Mouse (Mus musculus) left cerebral cortex, postnatal 10 days (tissue): ENCODE data around the gene Tmed4. TPM values are rescaled to one million over a fixed set of nuclear protein-coding genes. Genes with fewer than 3 reads are reported as not detected.
A peak's percentile ranks its signal among the peaks of the same experiment; 100 is the strongest.

Experiments used
- DNase-seq, 2 experiments: peaks; one replicate each; pipeline ENCODE4 v3.0.0; 2021 to 2022; ENCODE audit warnings: low spot score in 2 of 2, mixed read lengths in 1 of 2; ENCODE audit errors: extremely low spot score in 1 of 2
- intact Hi-C: fragments of 180-260 bp; cut with DNase I; formaldehyde crosslinking; loops from one replicate; pipeline ENCODE4 v1.15.1; 2025
- total RNA-seq, 2 experiments: library from RNA; stranded (reverse); gene quantifications; 2 replicates each; pipeline ENCODE4 v1.2.3; 2021

The Tmed4 gene
- total RNA-seq, result 10 to 100 TPM; 65.8 to 66.0 TPM

DNA sequence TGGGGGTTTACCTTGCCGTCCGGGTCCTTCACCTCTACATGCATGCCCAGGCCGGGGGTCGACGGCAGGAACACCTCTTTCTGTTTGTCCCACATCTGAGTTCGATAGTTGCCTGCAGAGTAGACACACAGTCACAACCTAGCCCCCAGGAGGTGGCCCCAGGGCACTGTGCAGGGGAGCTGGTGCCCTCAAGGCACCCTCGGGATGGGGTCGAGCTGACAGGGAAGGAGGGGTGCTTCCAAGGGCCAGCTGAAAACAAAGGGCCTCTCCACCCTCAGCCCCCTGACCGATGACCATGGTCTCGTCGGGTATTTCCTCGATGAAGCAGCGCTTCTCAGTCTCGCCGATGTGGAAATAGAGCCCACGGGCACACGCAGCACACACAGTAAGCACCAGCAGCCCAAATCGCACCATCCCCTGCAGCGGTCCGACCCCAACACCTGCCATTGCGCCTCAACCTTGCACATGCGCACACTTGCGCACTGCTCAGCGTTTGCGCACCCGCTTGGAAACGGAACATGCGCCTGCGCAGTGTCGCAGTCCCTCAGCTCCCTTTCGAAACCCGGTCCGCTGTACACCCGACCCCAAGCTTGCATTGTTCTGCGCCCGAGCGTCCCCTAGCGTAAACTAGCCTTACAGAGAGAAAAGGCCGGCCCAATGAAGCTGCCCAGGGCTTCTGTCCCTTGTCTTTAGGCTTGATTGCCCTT lies at the start of gene Tmed4:
Gene Tmed4, minus strand, starts transcription at position 484 of the 707 bp plus-strand sequence.
- intact Hi-C loops, result no loop called here
- peak; percentile 96 to 99 for DNase-seq

DNA sequence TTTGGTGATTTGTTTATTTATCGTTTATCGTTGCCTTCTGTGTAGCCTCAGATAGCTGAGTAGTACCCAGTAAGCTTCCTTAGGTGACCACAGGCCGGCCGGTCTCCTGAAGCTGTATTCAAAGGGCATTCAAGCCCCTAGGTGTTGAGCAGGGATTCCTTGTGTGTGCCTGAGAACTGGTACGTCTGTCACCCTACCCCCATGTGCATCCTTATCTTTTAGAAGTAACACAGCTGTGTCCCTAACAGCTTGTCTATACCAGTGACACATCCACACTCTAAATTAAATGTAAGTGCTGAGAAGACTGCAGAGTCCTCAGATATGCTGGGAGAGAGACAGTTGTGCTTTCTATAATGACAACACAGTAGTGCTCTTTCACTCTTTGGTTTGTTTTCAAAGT lies 48.7 kb upstream of the Tmed4 start:
- intact Hi-C loops, result no loop called here
- DNase-seq, result no peak

DNA sequence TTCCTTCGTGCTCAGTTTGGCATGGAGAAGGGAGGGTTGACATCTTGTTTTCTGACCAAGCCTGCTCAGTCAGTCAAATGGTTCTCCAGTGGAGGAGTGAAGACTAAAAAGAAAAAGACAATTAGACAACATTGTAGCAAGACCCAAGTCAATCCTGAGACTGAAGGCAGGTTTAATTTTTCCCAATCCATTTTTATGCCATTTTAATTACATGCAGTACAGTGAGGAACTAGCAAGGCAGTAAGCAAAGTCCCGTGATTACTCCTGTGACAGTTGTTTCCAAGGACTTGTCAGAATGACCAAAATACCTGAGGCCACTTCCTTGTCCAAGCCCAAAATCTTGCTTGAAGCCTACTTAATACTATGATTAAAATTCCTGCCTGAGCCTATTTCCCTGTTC lies 47.4 kb upstream of the Tmed4 start:
- no peak for DNase-seq
- intact Hi-C loops, result no loop called here

DNA sequence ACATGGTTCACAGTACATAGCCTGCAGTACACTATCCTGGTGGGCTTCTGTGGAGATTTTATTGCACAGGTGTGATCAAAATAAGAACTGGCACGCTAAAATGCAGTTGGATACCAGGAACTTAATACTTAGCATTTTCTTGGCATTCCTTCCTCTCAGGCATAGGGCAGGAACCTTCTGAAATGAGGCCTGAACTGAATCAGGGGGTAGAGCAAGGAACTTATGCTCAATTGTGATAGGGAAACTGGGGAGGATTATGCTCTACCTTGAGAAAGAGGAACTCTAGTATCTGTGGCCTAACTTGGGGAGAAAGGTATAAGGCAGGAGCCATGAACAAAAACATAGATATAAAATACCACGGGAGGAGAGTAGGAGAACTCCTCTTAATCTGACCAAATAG lies 44.7 kb upstream of the Tmed4 start:
- intact Hi-C loops, result no loop called here
- no peak for DNase-seq

DNA sequence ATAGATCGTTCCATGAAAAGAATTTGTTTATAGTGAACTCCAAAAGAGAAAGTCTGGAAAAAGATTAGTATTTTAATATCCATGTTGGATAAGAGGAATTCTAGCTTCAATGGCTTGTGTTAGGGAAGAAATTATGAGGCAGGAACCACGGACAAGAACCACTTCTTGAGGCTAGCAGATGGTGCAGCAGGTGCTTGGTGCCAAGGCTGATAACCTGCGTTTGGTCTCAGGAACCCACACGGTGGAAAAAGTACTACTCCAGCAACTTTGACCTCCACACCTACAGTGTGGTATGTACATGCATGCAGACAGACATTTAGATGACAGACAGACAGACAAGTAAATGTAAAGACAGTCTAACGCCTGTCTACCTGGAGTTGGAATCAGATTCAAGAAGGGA lies 43.9 kb upstream of the Tmed4 start:
- DNase-seq, result no peak
- intact Hi-C loops, result no loop called here

DNA sequence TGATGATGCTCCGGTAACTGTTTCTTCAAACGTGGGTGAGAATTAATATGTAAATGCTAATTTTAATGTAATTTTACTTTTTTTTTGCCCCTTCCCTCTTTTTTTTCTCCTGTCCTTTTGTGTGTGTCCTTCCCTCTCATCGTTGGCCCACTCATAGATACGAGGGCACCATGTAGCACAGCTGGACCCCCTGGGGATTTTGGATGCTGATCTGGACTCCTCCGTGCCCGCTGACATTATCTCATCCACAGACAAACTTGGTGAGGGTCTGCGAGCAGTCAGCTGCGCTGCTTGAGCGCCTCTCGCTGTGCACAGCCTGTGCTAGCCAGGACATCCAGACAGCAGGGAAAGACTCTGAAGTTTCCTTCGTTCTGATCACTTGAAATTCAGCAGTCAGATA lies 42.2 kb upstream of the Tmed4 start:
- no peak for DNase-seq
- intact Hi-C loops, result no loop called here

DNA sequence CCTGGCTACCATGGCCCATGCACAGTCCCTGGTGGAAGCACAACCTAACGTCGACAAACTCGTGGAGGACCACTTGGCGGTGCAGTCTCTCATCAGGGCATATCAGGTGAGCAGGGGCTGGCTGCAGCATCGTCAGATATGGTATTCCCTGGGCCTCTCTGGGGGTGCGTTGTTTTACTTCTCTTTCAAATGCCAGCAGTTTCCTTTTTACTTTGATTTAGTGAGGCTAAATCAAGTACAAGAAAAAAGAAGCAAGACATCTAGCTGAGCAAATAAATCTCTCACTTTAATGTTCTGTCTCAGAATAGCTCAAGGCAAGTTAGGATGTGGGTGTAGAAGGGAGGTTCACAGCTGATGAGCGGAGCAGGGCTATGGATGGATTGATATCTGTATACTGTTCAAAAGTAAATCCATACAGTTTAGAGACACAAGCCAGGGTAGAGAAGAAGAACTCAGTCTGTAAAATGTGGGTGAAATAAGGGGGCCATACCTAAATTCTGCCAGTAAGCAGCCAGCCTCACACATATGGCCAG lies 39.3 kb upstream of the Tmed4 start:
- no peak for DNase-seq
- intact Hi-C loops, result no loop called here

DNA sequence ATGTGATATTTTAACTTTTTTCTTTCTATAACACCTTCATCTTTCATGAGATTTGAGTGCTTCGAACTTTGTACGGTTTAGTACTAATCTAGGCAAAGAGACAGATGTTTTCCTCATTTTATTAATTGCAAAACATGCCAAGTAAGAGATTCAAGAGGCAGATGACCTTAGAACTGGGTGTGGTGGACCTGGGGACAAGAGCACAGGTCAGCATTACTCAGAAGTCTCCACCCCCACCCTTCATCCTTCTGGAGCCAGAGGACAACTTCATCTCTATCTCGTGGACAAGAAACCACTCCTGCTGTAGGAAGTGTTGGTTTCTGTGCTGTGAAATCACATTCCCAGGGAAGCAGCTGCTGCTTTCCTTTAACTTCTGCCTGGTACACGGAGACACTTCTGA lies 33.5 kb upstream of the Tmed4 start:
- no peak for DNase-seq
- intact Hi-C loops, result no loop called here

DNA sequence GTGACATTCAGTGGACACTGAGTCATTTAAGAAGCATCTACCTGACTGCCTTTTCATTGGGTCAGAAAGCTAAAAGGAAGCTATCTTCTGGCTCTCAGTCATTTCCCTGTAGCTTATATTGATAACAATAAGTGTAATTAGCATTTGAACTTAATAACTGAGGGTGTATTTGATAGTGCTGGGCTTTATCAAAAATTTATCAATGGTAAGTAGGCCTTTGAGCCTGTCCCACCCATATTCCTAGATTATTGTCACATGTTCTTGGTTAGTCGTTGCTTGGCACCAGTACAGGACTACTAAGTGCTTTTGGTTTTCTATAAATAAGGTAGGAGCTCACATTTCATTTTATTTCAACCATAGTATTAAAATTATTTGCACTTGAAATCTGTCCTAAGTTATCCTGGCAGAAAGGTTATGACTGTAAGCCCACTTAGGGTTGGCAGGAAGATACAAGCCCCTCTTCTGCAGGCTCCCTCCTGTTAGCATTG lies 31.3 kb upstream of the Tmed4 start:
- intact Hi-C loops, result no loop called here
- no peak for DNase-seq

DNA sequence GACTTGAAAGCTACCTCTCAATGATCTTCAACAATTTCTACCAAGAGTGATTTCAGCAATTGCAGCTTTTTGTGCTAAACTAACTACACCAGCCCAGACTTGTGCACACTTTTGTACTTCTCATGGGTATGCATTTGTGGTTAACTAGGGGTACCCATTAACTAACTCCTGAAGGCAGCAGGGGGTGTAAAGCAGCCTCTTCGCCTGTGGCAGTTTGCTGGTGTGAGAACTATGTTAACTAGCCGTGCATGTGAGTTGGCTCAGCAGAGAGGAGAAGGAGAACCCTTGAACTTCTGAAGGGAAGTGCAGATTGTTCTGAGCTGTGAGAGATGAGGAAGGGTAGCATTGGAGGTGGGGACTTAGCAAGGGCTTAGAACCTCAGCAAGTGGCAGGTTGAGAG lies 28.1 kb upstream of the Tmed4 start:
- intact Hi-C loops, result no loop called here
- no peak for DNase-seq

DNA sequence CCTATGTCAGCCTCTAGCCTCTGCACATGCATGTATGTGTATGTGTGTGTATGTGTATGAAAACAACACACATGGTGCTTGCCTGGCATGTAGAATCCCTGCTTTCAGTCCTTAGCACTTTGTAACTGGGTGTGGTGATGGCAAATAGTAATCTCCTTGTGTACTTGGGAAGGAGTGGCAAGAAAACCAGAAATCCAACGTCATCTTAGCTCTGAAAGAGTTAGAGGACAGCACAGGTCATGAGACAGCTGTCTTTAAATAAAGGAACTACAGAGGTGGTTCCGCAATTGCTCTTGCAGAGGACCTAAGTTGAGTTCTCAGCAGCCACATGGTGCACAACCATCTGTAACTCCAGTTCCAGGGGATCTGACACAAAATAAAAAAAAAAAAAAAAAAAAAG lies 24.8 kb upstream of the Tmed4 start:
- intact Hi-C loops, result no loop called here
- no peak for DNase-seq

DNA sequence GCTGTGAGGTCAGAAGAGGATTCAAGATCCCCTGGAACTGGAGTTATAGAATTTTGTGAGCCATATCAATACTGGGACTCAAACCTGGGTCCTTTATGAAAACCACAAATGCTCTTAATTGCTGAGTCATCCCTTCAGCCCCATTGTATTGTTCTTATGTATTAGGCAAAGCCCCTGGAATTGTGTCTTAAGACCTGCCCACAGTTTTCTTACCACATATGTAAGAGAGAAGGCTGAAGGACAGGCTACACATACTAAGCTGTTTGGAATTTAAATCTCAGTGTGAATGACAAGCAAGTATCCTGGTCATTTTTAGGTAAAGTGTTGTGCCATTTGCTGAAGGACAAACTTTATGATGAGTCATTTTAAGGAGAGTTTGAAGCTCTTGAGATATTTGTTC lies 21.4 kb upstream of the Tmed4 start:
- intact Hi-C loops, result no loop called here
- no peak for DNase-seq

DNA sequence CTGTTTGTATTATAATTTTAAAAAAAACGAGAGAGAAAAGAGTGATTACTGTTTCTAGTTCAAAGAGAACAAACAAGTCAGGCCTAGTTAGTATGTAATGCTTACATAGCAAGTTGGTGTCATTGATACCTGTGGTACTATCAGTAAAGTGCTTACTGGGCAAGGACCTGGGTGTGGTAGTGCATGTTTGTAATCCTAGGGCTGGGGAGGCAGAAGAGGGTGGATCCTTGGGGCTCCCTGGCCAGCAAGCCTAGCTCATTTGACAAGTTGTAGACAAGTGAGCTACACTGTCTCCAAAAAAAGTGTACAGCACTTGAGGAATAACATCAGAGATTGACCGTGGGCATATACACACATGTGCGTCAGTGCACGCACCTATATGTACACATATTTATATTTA lies 20.0 kb upstream of the Tmed4 start:
- intact Hi-C loops, result no loop called here
- DNase-seq, result no peak

DNA sequence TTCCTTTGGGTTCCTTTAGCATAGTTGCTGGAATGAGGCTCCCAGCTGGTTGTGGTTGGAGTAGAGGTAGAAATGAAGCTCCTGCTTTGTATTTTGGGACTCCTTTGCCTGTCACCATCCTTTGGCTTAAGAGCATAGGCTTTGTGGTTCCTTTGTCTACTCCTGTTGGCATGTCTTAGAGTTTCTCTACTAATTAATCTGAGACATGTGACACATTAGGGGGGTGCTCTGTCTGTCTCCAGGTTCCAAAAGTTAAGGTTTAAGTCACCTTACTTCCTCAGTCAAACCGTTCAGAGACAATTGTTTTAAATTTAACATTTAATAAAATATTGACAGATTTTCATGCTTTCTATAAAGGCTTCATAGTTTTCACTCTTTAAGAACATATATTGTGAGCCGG lies 18.9 kb upstream of the Tmed4 start:
- DNase-seq, result no peak
- intact Hi-C loops, result no loop called here

DNA sequence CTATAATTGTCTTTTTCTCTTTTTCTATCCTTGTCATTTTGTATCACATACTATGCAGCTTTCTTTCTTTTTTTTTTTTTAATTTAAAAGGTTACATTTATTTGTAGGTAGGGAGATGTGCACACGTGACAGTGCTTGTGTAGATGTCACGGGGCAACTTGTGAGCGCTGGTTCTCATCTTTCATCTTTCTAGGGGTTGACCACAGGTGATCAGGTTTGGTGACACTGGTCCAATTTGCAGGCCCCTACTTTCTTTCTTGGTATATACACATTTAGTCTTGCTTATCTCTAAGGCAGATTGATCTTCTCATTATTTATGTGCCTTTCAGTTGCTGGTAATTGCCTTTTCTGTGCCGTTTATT lies 18.3 kb upstream of the Tmed4 start:
- no peak for DNase-seq
- intact Hi-C loops, result no loop called here

DNA sequence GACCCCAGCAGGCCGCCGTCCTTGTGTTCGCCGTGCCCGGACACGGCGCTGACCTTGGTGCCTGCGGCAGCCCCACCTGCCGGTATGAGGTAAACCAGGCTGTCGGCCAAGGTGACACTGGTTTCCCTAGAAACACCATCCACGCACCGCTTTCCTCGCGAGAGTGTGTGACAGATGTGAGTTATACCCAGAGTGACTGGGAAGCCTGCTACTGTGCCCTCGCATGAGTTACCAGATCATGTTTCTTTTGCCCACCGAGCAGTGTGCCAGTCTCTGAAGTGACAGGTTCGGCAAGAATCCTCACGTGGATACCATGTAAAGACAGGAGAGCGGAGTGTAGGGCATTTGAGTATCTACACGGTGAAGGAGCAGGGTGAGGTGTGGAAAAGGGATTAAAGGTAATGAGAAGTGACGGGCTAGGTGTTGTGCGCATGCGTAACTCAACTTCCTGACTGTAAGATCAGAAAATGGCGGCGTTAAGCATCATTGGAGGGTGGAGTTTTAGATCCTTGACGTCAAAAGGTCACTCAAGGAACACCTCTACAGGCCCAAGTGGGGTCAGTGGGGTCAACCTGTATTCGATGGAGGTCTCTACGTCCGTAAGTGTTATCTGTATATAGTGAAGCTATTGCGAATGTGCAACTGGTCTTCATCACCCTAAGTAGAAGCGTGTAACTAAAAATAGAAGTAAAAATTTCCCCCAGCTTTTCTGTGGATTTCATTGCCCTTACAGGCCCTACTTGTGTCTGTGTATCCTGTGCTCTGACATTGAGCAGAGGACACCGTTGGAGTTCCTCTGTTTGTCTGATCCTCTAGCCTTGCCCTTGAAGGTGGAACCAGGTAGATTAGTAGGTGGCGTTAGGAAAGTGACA lies 17.7 kb upstream of the Tmed4 start:
- intact Hi-C loops, result no loop called here
- peak; percentile 64 to 73 for DNase-seq

DNA sequence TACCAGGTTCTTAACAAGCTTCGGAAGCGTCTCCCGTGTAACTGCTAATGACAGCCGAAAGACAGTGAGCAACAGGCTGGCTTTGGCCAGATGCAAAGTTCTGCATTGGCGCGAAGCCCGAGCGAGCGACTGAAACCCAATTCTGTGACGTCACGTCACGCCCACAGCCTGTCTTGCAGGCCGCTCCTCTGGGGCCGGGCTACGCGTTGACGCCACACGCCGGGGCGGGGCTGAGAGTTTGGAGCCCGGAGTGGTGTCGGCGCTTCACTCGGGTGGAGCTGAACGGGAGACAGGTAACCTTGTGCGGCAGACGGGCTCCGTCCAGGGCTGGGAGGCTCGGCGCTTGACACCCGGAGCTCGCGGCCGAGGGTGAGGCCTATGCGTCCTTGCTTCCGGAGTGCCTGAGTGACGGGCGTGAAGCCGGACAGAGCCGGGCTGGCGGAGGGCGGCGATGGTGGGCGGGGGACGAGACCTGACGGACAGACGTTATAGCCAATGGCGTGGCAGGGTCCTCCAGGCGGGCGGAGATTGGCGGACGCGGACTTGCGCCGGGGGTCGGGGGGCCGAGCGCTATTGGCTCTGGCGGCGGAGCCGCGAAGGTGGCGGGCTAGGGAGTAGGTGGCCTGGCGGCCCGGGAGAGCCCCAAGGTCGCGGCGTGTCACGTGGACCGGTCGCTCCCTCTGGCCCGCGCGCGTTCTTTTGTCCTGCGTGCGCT lies 16.9 kb upstream of the Tmed4 start, which contains the start of gene Ogdh:
Gene Ogdh, plus strand, starts transcription at position 233 of the 715 bp plus-strand sequence.
- intact Hi-C loops, result no loop called here
- DNase-seq, result peak; percentile 98 to 100

DNA sequence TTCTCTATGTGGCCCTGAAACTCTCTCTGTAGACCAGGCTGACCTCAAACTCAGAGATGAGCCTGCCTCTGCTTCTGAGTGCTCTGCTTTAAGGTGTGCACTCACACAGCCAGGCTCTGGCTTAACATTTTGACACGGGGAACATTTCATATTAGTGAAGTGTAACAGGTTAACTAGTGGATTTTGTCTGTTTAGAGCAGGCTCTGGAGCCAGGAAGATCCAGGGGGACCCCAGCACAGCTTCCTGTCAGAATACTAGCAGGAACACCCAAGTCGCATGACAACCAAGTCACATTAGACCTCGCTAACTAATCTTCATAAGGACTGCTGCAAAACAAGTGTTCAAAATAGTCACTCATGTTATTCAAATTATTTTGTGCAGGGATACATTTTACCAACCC lies 16.2 kb upstream of the Tmed4 start:
- DNase-seq, result no peak
- intact Hi-C loops, result no loop called here

DNA sequence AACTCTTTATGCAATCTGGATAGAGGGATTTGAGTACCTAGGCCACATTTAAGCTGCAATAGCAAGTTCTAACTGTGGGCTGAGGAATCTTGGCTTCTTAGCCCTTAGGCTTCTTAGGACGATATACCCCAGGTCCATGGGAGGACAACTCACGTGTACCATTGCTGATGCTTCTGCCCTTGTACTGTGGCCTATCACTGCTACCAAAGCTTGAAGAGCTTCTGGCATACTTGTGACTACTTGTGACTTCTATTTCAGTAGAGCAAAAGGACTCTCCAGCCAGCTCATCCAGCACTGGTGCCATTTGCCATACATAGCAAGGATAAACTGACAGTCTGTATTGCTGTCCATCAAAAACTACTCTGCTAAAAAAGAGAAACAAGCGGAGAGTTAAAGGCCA lies 15.5 kb upstream of the Tmed4 start:
- DNase-seq, result no peak
- intact Hi-C loops, result no loop called here
